Mouse (Mus musculus): ENCODE measurements around the gene C2cd2l. TPM values are rescaled to one million over a fixed set of nuclear protein-coding genes. Genes with fewer than 3 reads are reported as not detected.
"Not testable (repeated sequence)": the region's sequence is repeated elsewhere in the genome, so short reads cannot be mapped to it uniquely, and the experiment has no call there.

C2cd2l gene
- polyA plus RNA-seq, 1 experiment, result 164 TPM

DNA sequence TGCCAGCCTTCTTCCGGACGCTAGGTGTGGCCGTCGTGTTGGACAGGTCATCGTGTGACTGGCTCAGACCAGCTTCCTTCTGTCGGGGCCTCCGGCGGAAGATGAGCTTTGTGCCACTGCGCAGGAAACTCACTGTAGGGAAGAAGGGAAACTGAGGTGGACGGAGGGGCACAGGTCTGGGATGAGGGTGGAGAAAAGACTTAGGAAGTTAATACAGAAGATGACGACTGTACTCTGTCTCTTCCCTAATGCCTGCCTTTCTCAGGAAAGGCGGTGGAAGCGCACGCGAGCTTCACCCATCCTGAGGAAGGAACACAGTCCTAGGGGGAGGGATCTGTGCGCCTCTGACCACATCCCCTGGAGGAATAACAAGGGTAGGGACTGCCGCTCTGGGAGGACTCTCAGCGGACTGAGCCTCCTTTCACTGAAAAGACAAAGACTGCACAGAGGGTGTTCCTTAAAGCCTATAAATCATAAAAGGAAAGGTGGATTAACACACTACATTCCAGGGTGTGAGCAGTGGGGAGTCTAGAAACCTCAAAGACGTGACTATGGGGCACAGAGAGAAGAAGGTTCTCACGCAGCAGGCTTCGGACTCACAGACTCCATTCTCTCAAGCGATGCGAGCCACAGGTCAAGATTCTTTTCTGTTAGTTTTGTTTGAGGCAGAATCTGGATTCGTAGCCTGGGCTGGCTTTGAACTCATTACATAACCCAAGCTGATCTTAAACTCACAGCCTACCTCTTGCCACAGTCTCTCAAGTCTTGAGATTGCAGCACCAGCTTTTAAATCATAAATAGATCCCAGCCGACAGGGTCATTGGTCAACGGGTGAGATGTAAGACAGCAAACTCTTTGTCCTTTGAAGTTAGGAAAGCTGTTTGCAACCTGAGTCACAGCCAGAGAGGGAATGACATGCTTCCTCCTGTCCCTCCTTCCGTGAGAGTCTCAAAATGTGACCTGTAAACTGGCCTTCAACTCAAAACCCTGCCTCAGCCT, 8.7 kb downstream of the C2cd2l start:
- Histone ChIP-seq H3K4me1 (ENCODE audit: control insufficient read depth, insufficient read depth, low read length) (no peaks in the 10 kb centered on the region), H3K36me3 (ENCODE audit: control insufficient read depth, insufficient read depth, low read length) (peaks cover 9% of the 10 kb centered on the region; the same call in 1 of the 2 replicates), H3K4me3 (ENCODE audit: insufficient read depth, low read depth, low read length) (peak overlapping the region; percentile 27), H3K27ac (ENCODE audit: insufficient read depth, low read depth, low read length) (peak overlapping the region; percentile 81), H3K27me3 (replicated peaks; ENCODE audit: control insufficient read depth, insufficient read depth, low read length) (no peaks in the 10 kb centered on the region)
- DNase-seq, result peak; percentile 78
- TF ChIP-seq POLR2A (IDR thresholded peaks at IDR 0.05; ENCODE audit: low read depth, low read length), result no peak
- no peak for TF ChIP-seq CTCF (conservative IDR thresholded peaks at IDR 0.05; ENCODE audit: insufficient read depth, insufficient read length, low read depth, low read length)
- 46% methylated on average over 27 of the region's 27 CpGs for WGBS

DNA sequence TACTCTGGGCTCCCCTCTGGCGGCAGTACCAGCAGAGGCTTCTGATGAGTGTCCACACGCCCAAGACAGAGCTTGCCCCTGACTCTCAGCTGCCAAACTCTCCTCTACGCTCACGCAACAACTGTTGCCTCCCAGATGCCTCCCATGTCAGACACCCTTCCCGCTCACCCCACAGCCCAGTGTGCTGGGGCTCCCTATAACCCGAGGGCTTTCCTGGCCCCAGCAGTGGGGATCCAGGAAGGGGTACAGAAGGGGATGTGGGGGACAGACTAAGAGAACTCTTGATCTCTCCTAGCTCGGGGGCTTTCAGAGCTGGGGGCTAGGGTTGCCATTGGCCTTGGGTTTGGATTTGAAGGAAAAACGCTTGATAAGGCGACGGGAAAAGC, 9.3 kb downstream of the C2cd2l start:
- DNase-seq, result no peak
- Histone ChIP-seq H3K4me3 (ENCODE audit: insufficient read depth, low read depth, low read length) (no peak overlapping the region), H3K36me3 (ENCODE audit: control insufficient read depth, insufficient read depth, low read length) (peaks cover 9% of the 10 kb centered on the region; the same call in 1 of the 2 replicates), H3K27ac (ENCODE audit: insufficient read depth, low read depth, low read length) (peak overlapping the region; percentile 78), H3K4me1 (ENCODE audit: control insufficient read depth, insufficient read depth, low read length) (no peaks in the 10 kb centered on the region), H3K27me3 (replicated peaks; ENCODE audit: control insufficient read depth, insufficient read depth, low read length) (no peaks in the 10 kb centered on the region)
- WGBS, result 58% methylated on average over 10 of the region's 10 CpGs
- TF ChIP-seq POLR2A (IDR thresholded peaks at IDR 0.05; ENCODE audit: low read depth, low read length) (no peak), CTCF (conservative IDR thresholded peaks at IDR 0.05; ENCODE audit: insufficient read depth, insufficient read length, low read depth, low read length) (no peak)

- H3K36me3 ChIP-seq (ENCODE audit: control insufficient read depth, insufficient read depth, low read length), result peaks cover 3% of the 10 kb centered on the region; the same call in 1 of the 2 replicates
- H3K4me3 ChIP-seq (ENCODE audit: insufficient read depth, low read depth, low read length), result no peak overlapping the region
- WGBS, result 60% methylated on average over 3 of the region's 3 CpGs
- H3K27me3 ChIP-seq (replicated peaks; ENCODE audit: control insufficient read depth, insufficient read depth, low read length), result no peaks in the 10 kb centered on the region
- no peak overlapping the region for H3K27ac ChIP-seq (ENCODE audit: insufficient read depth, low read depth, low read length)
- no peak for DNase-seq
- no peaks in the 10 kb centered on the region for H3K4me1 ChIP-seq (ENCODE audit: control insufficient read depth, insufficient read depth, low read length)
- TF ChIP-seq CTCF (conservative IDR thresholded peaks at IDR 0.05; ENCODE audit: insufficient read depth, insufficient read length, low read depth, low read length), result no peak
- no peak for TF ChIP-seq POLR2A (IDR thresholded peaks at IDR 0.05; ENCODE audit: low read depth, low read length)
Observed at GRCm38 (mm10) chr9:44309756-44310155, 10.3 kb downstream of the C2cd2l start.

DNA sequence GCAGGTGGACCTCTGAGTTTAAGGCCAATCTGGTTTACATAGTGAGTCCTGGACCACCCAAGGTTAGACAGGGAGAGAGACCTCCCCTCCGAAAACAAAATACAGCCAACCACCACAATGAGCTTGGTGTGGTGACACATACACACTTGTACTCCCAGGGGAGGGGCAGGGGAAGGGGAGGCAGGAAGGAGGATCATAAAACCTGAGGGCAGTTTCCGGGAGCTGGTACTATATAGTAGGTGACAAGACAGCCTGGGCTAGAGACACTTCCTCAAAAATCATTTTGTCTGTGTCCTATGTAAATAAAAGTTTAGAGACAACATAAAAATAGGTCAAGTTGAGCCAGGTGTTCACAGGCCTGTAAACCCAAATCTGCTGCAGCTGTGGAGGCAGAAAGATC, 12.8 kb downstream of the C2cd2l start:
- Histone ChIP-seq H3K4me3 (ENCODE audit: insufficient read depth, low read depth, low read length) (no peak overlapping the region), H3K4me1 (ENCODE audit: control insufficient read depth, insufficient read depth, low read length) (no peaks in the 10 kb centered on the region; the same call in 1 of the 2 replicates), H3K27ac (ENCODE audit: insufficient read depth, low read depth, low read length) (no peak overlapping the region), H3K27me3 (replicated peaks; ENCODE audit: control insufficient read depth, insufficient read depth, low read length) (no peaks in the 10 kb centered on the region), H3K36me3 (ENCODE audit: control insufficient read depth, insufficient read depth, low read length) (no peaks in the 10 kb centered on the region; the same call in 1 of the 2 replicates)
- WGBS, result 76% methylated on average over 2 of the region's 2 CpGs
- DNase-seq, result no peak
- no peak for TF ChIP-seq CTCF (conservative IDR thresholded peaks at IDR 0.05; ENCODE audit: insufficient read depth, insufficient read length, low read depth, low read length)
- no peak for TF ChIP-seq POLR2A (IDR thresholded peaks at IDR 0.05; ENCODE audit: low read depth, low read length)

- Histone ChIP-seq H3K27ac (ENCODE audit: insufficient read depth, low read depth, low read length) (no peak overlapping the region), H3K27me3 (replicated peaks; ENCODE audit: control insufficient read depth, insufficient read depth, low read length) (no peaks in the 10 kb centered on the region), H3K4me1 (ENCODE audit: control insufficient read depth, insufficient read depth, low read length) (no peaks in the 10 kb centered on the region; the same call in 1 of the 2 replicates), H3K36me3 (ENCODE audit: control insufficient read depth, insufficient read depth, low read length) (no peaks in the 10 kb centered on the region; the same call in 1 of the 2 replicates), H3K4me3 (ENCODE audit: insufficient read depth, low read depth, low read length) (no peak overlapping the region)
- WGBS, result 90% methylated on average over 6 of the region's 6 CpGs
- no peak for TF ChIP-seq POLR2A (IDR thresholded peaks at IDR 0.05; ENCODE audit: low read depth, low read length)
- no peak for TF ChIP-seq CTCF (conservative IDR thresholded peaks at IDR 0.05; ENCODE audit: insufficient read depth, insufficient read length, low read depth, low read length)
- no peak for DNase-seq
Observed at GRCm38 (mm10) chr9:44306532-44306931, 13.6 kb downstream of the C2cd2l start.

DNA sequence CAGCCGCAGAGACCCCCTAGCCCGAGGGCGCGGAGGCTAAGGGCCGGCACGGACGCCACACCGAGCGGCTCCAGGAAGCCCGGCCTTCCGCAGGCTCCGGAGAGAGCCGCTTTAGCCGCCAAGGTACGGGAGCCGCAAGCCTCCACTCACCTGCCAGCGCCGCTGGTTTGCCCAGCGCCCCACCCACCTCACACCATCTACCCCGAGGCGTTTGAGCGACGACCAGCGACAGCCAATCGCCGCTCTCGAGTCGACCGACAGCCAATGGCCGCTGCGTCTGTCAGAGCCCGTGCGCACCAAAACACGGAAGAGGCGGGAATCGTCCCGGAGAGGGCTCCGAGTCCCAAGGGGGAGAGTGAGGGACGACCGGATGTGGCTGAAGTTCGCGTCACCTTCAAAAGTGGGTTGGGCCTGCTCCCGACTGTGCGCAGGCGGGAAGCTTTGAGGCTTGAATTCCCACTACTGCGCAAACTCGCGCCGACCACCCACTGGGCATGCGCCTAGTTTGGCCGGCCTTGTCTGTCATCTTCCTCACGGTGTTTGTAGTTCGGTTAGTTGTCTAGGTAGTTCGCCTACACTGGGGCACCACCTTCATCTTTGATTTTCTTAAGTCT, 14.5 kb downstream of the C2cd2l start, which contains the start of gene Hinfp:
TSS of gene Hinfp (minus strand) at position 206 of the 614 bp plus-strand sequence.
- Histone ChIP-seq H3K27ac (ENCODE audit: insufficient read depth, low read depth, low read length) (peak within 1 kb of the TSS; percentile 51), H3K4me1 (ENCODE audit: control insufficient read depth, insufficient read depth, low read length) (no peaks in the 10 kb centered on the region; the same call in 1 of the 2 replicates), H3K36me3 (ENCODE audit: control insufficient read depth, insufficient read depth, low read length) (no peaks in the 10 kb centered on the region; the same call in 1 of the 2 replicates), H3K27me3 (replicated peaks; ENCODE audit: control insufficient read depth, insufficient read depth, low read length) (no peaks in the 10 kb centered on the region), H3K4me3 (ENCODE audit: insufficient read depth, low read depth, low read length) (peak within 1 kb of the TSS; percentile 74)
- TF ChIP-seq POLR2A (IDR thresholded peaks at IDR 0.05; ENCODE audit: low read depth, low read length), result peak; percentile 74
- no peak for TF ChIP-seq CTCF (conservative IDR thresholded peaks at IDR 0.05; ENCODE audit: insufficient read depth, insufficient read length, low read depth, low read length)
- under 1% methylated on average over 54 of the region's 54 CpGs for WGBS
- peak; percentile 100 for DNase-seq

GRCm38 (mm10) chr9:44300001-44300400, 20.1 kb downstream of the C2cd2l start:
- not testable (repeated sequence) for DNase-seq; H3K4me1 ChIP-seq (ENCODE audit: control insufficient read depth, insufficient read depth, low read length); H3K36me3 ChIP-seq (ENCODE audit: control insufficient read depth, insufficient read depth, low read length); H3K27ac ChIP-seq (ENCODE audit: insufficient read depth, low read depth, low read length); H3K27me3 ChIP-seq (replicated peaks; ENCODE audit: control insufficient read depth, insufficient read depth, low read length); H3K4me3 ChIP-seq (ENCODE audit: insufficient read depth, low read depth, low read length)
- 94% methylated on average over 3 of the region's 3 CpGs for WGBS

All from kidney, adult 2 months (tissue).